Mouse (Mus musculus): ENCODE results near the gene Fam234a. TPM values are rescaled to one million over a fixed set of nuclear protein-coding genes. Genes with fewer than 3 reads are reported as not detected.

Gene Fam234a
- polyA plus RNA-seq, 1 experiment: 25.2 TPM

GRCm38 (mm10) chr17:26229776-26230175 lies 14.3 kb downstream of the Fam234a start:
- no peak overlapping the region for H3ac ChIP-seq (ENCODE audit: control insufficient read depth, insufficient read length, low read depth)
- H3K79me2 ChIP-seq (ENCODE audit: control insufficient read depth, insufficient read depth): no peaks in the 10 kb centered on the region
- no peak for TF ChIP-seq MAX (IDR thresholded peaks at IDR 0.05)
- no peak for TF ChIP-seq MYOD1 (IDR thresholded peaks at IDR 0.05; ENCODE audit: control insufficient read depth, insufficient read length, low read depth)
- TF ChIP-seq MYOG (IDR thresholded peaks at IDR 0.05; ENCODE audit: control insufficient read depth, extremely low read depth, insufficient read length): no peak
- no peak for TF ChIP-seq FOSL1 (IDR thresholded peaks at IDR 0.05; ENCODE audit: insufficient read depth, low read length, poor library complexity, severe bottlenecking)
- no peak for TF ChIP-seq USF1 (IDR thresholded peaks at IDR 0.05; ENCODE audit: low read depth)
- TF ChIP-seq CTCF (IDR thresholded peaks at IDR 0.05; ENCODE audit: control insufficient read depth, insufficient read depth, insufficient read length): no peak
- no peak for TF ChIP-seq CEBPB (IDR thresholded peaks at IDR 0.05; ENCODE audit: low read depth)
- no peaks in the 10 kb centered on the region for H3K79me3 ChIP-seq (ENCODE audit: low read depth)
- H3K27me3 ChIP-seq (ENCODE audit: control insufficient read depth, insufficient read depth, insufficient read length): no peaks in the 10 kb centered on the region
- H3K4me3 ChIP-seq (ENCODE audit: insufficient read depth, poor library complexity, severe bottlenecking): no peak overlapping the region
- no peaks in the 10 kb centered on the region for H3K36me3 ChIP-seq (ENCODE audit: control insufficient read depth, insufficient read depth)

GRCm38 (mm10) chr17:26225150-26225549 lies 18.9 kb downstream of the Fam234a start:
- no peaks in the 10 kb centered on the region for H3K79me3 ChIP-seq (ENCODE audit: low read depth)
- no peaks in the 10 kb centered on the region for H3K36me3 ChIP-seq (ENCODE audit: control insufficient read depth, insufficient read depth)
- H3K27me3 ChIP-seq (ENCODE audit: control insufficient read depth, insufficient read depth, insufficient read length): no peaks in the 10 kb centered on the region
- H3ac ChIP-seq (ENCODE audit: control insufficient read depth, insufficient read length, low read depth): no peak overlapping the region
- H3K79me2 ChIP-seq (ENCODE audit: control insufficient read depth, insufficient read depth): no peaks in the 10 kb centered on the region
- no peak overlapping the region for H3K4me3 ChIP-seq (ENCODE audit: insufficient read depth, poor library complexity, severe bottlenecking)
- TF ChIP-seq MYOD1 (IDR thresholded peaks at IDR 0.05; ENCODE audit: control insufficient read depth, insufficient read length, low read depth) (peak; percentile 35), CEBPB (IDR thresholded peaks at IDR 0.05; ENCODE audit: low read depth) (no peak), USF1 (IDR thresholded peaks at IDR 0.05; ENCODE audit: low read depth) (peak; percentile 14)

GRCm38 (mm10) chr17:26221508-26221907 lies 22.5 kb downstream of the Fam234a start:
- Histone ChIP-seq H3K4me3 (ENCODE audit: insufficient read depth, poor library complexity, severe bottlenecking) (no peak overlapping the region), H3K27me3 (ENCODE audit: control insufficient read depth, insufficient read depth, insufficient read length) (no peaks in the 10 kb centered on the region), H3K79me3 (ENCODE audit: low read depth) (no peaks in the 10 kb centered on the region), H3K36me3 (ENCODE audit: control insufficient read depth, insufficient read depth) (peaks cover 5% of the 10 kb centered on the region), H3ac (ENCODE audit: control insufficient read depth, insufficient read length, low read depth) (no peak overlapping the region), H3K79me2 (ENCODE audit: control insufficient read depth, insufficient read depth) (no peaks in the 10 kb centered on the region)
- no peak for TF ChIP-seq MAX (IDR thresholded peaks at IDR 0.05)
- no peak for TF ChIP-seq MYOG (IDR thresholded peaks at IDR 0.05; ENCODE audit: control insufficient read depth, extremely low read depth, insufficient read length)
- no peak for TF ChIP-seq CEBPB (IDR thresholded peaks at IDR 0.05; ENCODE audit: low read depth)
- TF ChIP-seq MYOD1 (IDR thresholded peaks at IDR 0.05; ENCODE audit: control insufficient read depth, insufficient read length, low read depth): no peak
- TF ChIP-seq USF1 (IDR thresholded peaks at IDR 0.05; ENCODE audit: low read depth): no peak
- no peak for TF ChIP-seq FOSL1 (IDR thresholded peaks at IDR 0.05; ENCODE audit: insufficient read depth, low read length, poor library complexity, severe bottlenecking)
- TF ChIP-seq CTCF (IDR thresholded peaks at IDR 0.05; ENCODE audit: control insufficient read depth, insufficient read depth, insufficient read length): no peak

GRCm38 (mm10) chr17:26212681-26213080 lies 31.4 kb downstream of the Fam234a start:
- TF ChIP-seq CTCF (IDR thresholded peaks at IDR 0.05; ENCODE audit: control insufficient read depth, insufficient read depth, insufficient read length) (no peak), MYOD1 (IDR thresholded peaks at IDR 0.05; ENCODE audit: control insufficient read depth, insufficient read length, low read depth) (no peak), CEBPB (IDR thresholded peaks at IDR 0.05; ENCODE audit: low read depth) (no peak), MYOG (IDR thresholded peaks at IDR 0.05; ENCODE audit: control insufficient read depth, extremely low read depth, insufficient read length) (no peak), FOSL1 (IDR thresholded peaks at IDR 0.05; ENCODE audit: insufficient read depth, low read length, poor library complexity, severe bottlenecking) (no peak), USF1 (IDR thresholded peaks at IDR 0.05; ENCODE audit: low read depth) (no peak), MAX (IDR thresholded peaks at IDR 0.05) (no peak)
- H3K79me2 ChIP-seq (ENCODE audit: control insufficient read depth, insufficient read depth): no peaks in the 10 kb centered on the region
- H3K79me3 ChIP-seq (ENCODE audit: low read depth): no peaks in the 10 kb centered on the region
- no peak overlapping the region for H3ac ChIP-seq (ENCODE audit: control insufficient read depth, insufficient read length, low read depth)
- no peak overlapping the region for H3K4me3 ChIP-seq (ENCODE audit: insufficient read depth, poor library complexity, severe bottlenecking)
- H3K27me3 ChIP-seq (ENCODE audit: control insufficient read depth, insufficient read depth, insufficient read length): no peaks in the 10 kb centered on the region
- peaks cover 1% of the 10 kb centered on the region for H3K36me3 ChIP-seq (ENCODE audit: control insufficient read depth, insufficient read depth)

GRCm38 (mm10) chr17:26212241-26212640 lies 31.8 kb downstream of the Fam234a start:
- no peaks in the 10 kb centered on the region for H3K79me2 ChIP-seq (ENCODE audit: control insufficient read depth, insufficient read depth)
- no peak overlapping the region for H3ac ChIP-seq (ENCODE audit: control insufficient read depth, insufficient read length, low read depth)
- no peak overlapping the region for H3K4me3 ChIP-seq (ENCODE audit: insufficient read depth, poor library complexity, severe bottlenecking)
- H3K36me3 ChIP-seq (ENCODE audit: control insufficient read depth, insufficient read depth): no peaks in the 10 kb centered on the region
- TF ChIP-seq FOSL1 (IDR thresholded peaks at IDR 0.05; ENCODE audit: insufficient read depth, low read length, poor library complexity, severe bottlenecking) (no peak), MAX (IDR thresholded peaks at IDR 0.05) (no peak), CTCF (IDR thresholded peaks at IDR 0.05; ENCODE audit: control insufficient read depth, insufficient read depth, insufficient read length) (no peak), USF1 (IDR thresholded peaks at IDR 0.05; ENCODE audit: low read depth) (no peak), MYOG (IDR thresholded peaks at IDR 0.05; ENCODE audit: control insufficient read depth, extremely low read depth, insufficient read length) (no peak), MYOD1 (IDR thresholded peaks at IDR 0.05; ENCODE audit: control insufficient read depth, insufficient read length, low read depth) (no peak), CEBPB (IDR thresholded peaks at IDR 0.05; ENCODE audit: low read depth) (no peak)
- no peaks in the 10 kb centered on the region for H3K27me3 ChIP-seq (ENCODE audit: control insufficient read depth, insufficient read depth, insufficient read length)
- no peaks in the 10 kb centered on the region for H3K79me3 ChIP-seq (ENCODE audit: low read depth)

- Histone ChIP-seq H3K79me3 (ENCODE audit: low read depth) (no peaks in the 10 kb centered on the region), H3K79me2 (ENCODE audit: control insufficient read depth, insufficient read depth) (no peaks in the 10 kb centered on the region), H3K27me3 (ENCODE audit: control insufficient read depth, insufficient read depth, insufficient read length) (no peaks in the 10 kb centered on the region), H3K36me3 (ENCODE audit: control insufficient read depth, insufficient read depth) (no peaks in the 10 kb centered on the region), H3ac (ENCODE audit: control insufficient read depth, insufficient read length, low read depth) (no peak within 1 kb of the TSS), H3K4me3 (ENCODE audit: insufficient read depth, poor library complexity, severe bottlenecking) (no peak within 1 kb of the TSS)
- TF ChIP-seq FOSL1 (IDR thresholded peaks at IDR 0.05; ENCODE audit: insufficient read depth, low read length, poor library complexity, severe bottlenecking): no peak
- no peak for TF ChIP-seq MYOG (IDR thresholded peaks at IDR 0.05; ENCODE audit: control insufficient read depth, extremely low read depth, insufficient read length)
- no peak for TF ChIP-seq USF1 (IDR thresholded peaks at IDR 0.05; ENCODE audit: low read depth)
- no peak for TF ChIP-seq CTCF (IDR thresholded peaks at IDR 0.05; ENCODE audit: control insufficient read depth, insufficient read depth, insufficient read length)
- no peak for TF ChIP-seq MYOD1 (IDR thresholded peaks at IDR 0.05; ENCODE audit: control insufficient read depth, insufficient read length, low read depth)
- no peak for TF ChIP-seq CEBPB (IDR thresholded peaks at IDR 0.05; ENCODE audit: low read depth)
- no peak for TF ChIP-seq MAX (IDR thresholded peaks at IDR 0.05)
These were observed 36.4 kb downstream of the Fam234a start, which contains the start of gene Arhgdig for GRCm38 (mm10) chr17:26207686-26208085. Gene Arhgdig (minus strand): TSS chr17:26207786.
